Mouse (Mus musculus) inflammation-experienced regulatory T-cells (primary cell): ENCODE results near the gene Ms4a12. TPM values are rescaled to one million over a fixed set of nuclear protein-coding genes. Genes with fewer than 3 reads are reported as not detected.

Experiments used
- polyA plus RNA-seq, 2 experiments: library from polyadenylated mRNA; unstranded; fragments of 100-300 nt; shearing (Covaris generic); gene quantifications; one replicate each; pipeline ENCODE4 v1.2.1; 2017

Ms4a12 gene
- under 1 TPM in 1 of 2 experiments, not detected in 1; 0.20 TPM for polyA plus RNA-seq

DNA sequence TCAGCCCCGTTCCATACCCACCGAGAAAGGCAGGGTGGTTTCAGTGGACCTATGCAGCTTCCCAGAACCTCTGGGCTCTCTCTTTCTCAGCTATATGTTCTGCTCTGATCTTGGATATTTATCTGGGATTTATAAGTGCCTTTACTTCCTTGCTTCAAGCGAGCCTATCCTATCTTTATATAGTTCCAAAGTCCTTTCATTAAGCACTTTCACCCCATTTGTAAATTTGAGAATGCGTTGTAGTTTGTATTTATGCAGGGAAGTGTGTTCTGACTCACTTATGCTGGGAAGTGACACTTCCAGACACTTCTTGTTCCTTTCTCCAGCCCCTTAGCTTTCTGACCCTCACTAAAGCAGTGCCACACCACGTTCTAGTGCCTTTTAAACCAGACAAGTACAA, at the start of gene Ms4a12:
Gene Ms4a12, minus strand, starts transcription at position 101 of the 400 bp plus-strand sequence.

DNA sequence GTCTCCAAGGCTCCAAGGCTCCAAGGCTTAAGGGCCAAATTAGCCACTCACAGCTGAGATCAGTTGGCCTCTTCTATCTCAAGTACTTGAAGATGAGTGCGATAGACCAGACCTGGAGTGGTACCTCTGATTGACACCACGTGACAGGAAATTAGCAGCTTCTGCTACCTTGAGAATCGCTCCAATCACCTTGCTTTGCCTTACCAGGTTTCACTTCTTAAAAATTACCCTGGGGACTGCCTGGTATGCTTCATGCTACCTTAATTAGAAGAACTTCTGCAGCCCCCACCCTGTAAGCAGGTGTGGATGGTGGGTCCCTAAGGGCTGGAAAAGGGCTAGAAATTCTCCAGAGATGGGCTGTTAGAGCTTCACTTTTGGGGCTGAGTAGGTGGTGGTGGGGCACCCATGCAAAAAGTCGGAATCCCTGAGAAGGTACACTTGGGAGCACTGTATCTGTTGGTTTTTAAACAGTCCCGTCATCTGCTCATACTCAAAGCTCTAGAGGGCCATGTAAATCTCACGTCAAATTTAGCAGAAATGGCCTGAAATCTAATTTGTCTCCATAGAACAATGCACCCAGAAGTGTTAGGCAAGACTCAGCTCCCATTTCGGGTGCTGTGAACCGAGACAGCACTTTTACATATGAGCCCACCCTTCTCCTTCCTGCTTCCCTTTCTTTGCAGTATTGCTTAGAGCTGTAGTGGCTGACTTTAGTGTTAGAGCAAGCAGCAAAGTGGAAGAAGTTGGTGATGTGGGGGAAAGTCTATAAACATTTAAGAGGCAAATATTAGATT, 34.0 kb upstream of the Ms4a12 start, which contains the start of gene Ms4a1:
Gene Ms4a1, minus strand, starts transcription at position 190 of the 794 bp plus-strand sequence.

DNA sequence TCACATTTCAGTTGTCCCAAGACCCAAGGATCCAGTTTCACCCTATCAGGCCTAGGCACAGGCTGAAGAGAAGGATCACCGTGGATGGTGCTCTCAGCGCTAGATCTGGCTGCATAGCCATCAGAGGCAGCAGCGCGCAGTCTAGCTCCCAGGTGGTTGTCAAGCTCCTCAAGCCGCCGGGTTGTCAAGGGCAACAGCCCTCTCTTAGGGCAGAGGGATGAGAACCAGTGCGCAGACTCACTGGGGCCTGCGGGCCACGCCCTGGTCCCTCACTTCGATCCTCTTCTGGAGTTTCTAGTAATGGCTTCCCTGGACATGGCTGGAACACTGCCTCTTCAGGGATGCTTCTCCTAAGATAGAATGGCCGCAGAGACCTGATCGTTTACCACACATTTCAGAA, 35.7 kb downstream of the Ms4a12 start, which contains the start of gene Ms4a13:
Gene Ms4a13, minus strand, starts transcription at position 192 of the 400 bp plus-strand sequence.

DNA sequence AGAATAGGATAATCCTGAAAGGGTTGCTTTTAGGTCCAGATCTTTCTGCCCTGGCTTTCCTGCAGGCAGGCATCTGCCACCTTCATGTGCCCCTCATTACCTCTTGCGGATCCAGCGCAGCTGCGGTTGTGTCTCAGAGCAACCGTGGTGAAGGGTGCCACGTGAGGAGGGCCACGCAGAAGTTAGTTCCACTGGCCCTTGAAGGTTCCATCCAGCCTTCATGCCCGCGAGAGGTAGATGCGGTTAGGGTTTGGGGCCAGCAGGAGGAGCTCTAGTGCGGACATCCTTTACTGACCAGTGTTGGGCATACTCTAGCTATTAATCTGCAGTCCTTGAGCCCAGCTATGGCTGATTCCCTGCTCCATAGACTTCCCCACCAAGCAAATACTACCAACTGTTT, 67.1 kb downstream of the Ms4a12 start, which contains the start of gene 1700025F22Rik:
Gene 1700025F22Rik, minus strand, starts transcription at position 149 of the 400 bp plus-strand sequence.

Other genes starting within 250 kb of the Ms4a12 start
- gene Ms4a15, start 239.2 kb downstream of the Ms4a12 start, polyA plus RNA-seq: 1 to 10 TPM in 1 of 2 experiments, under 1 TPM in 1; 0.12 to 1.7 TPM
- gene Ms4a18, start 214.4 kb downstream of the Ms4a12 start, polyA plus RNA-seq: under 1 TPM in 1 of 2 experiments, not detected in 1; 0.45 TPM
- 1 to 10 TPM in 1 of 2 experiments, under 1 TPM in 1; 0.18 to 2.2 TPM for gene Ms4a8a, start 151.3 kb downstream of the Ms4a12 start, polyA plus RNA-seq
- gene 1700017D01Rik, start 101.6 kb downstream of the Ms4a12 start, polyA plus RNA-seq: not detected
- not detected for gene 1700025F22Rik, start 67.1 kb downstream of the Ms4a12 start, polyA plus RNA-seq
- not detected for gene Ms4a13, start 35.7 kb downstream of the Ms4a12 start, polyA plus RNA-seq
- 10 to 100 TPM in 1 of 2 experiments, 1 to 10 TPM in 1; 4.1 to 14.7 TPM for gene Ms4a1, start 33.8 kb upstream of the Ms4a12 start, polyA plus RNA-seq
- not detected for gene Ms4a5, start 51.4 kb upstream of the Ms4a12 start, polyA plus RNA-seq
- under 1 TPM in 1 of 2 experiments, not detected in 1; 0.07 TPM for gene Ms4a14, start 82.0 kb upstream of the Ms4a12 start, polyA plus RNA-seq
- 1 to 10 TPM in 1 of 2 experiments, under 1 TPM in 1; 0.43 to 1.8 TPM for gene Ms4a7, start 103.7 kb upstream of the Ms4a12 start, polyA plus RNA-seq
- 1 to 10 TPM in 1 of 2 experiments, under 1 TPM in 1; 0.45 to 1.6 TPM for gene Ms4a4a, start 143.1 kb upstream of the Ms4a12 start, polyA plus RNA-seq
- 100 to 1,000 TPM in 1 of 2 experiments, 10 to 100 TPM in 1; 38.9 to 156 TPM for gene Ms4a4c, start 172.3 kb upstream of the Ms4a12 start, polyA plus RNA-seq
- 1,000 to 10,000 TPM; 2,238 to 3,168 TPM for gene Ms4a4b, start 211.1 kb upstream of the Ms4a12 start, polyA plus RNA-seq
- 10 to 100 TPM; 12.9 to 14.6 TPM for gene Ms4a6c, start 236.9 kb upstream of the Ms4a12 start, polyA plus RNA-seq